Mouse (Mus musculus) limb, embryonic 14.5 days (tissue): Measurements from ENCODE around the gene Cadm3. TPM values are rescaled to one million over a fixed set of nuclear protein-coding genes. Genes with fewer than 3 reads are reported as not detected.
A peak's percentile ranks its signal among the peaks of the same experiment; 100 is the strongest.

Experiments
- ATAC-seq: fragments of 200-750 bp; cut with Nextera tagmentation; 2 replicates; pipeline ENCODE4 v1.8.0; 2017; ENCODE audit warnings: low read depth, moderate number of reproducible peaks, moderate TSS enrichment; ENCODE audit not compliant: low FRiP score
- DNase-seq: peaks from one replicate; pipeline ENCODE4 v3.0.0-alpha.2; 2015; ENCODE audit warnings: low spot score
- H3K27ac ChIP-seq: fragments of 300-500 bp; sonication (generic); replicated peaks from 2 replicates; pipeline ENCODE4 v1.5.1; 2014; ENCODE audit warnings: low read depth, mild to moderate bottlenecking, low read length, moderate library complexity, mixed read lengths
- H3K27me3 ChIP-seq: fragments of 300-500 bp; sonication (generic); 2 replicates; pipeline ENCODE4 v1.6.1; 2014; ENCODE audit warnings: low read length, mixed read lengths; ENCODE audit not compliant: control insufficient read depth, insufficient read depth
- H3K36me3 ChIP-seq: fragments of 300-500 bp; sonication (generic); 2 replicates; pipeline ENCODE4 v1.6.1; 2014; ENCODE audit warnings: mild to moderate bottlenecking, low read length, moderate library complexity, mixed read lengths; ENCODE audit not compliant: control insufficient read depth, insufficient read depth
- H3K4me1 ChIP-seq: fragments of 300-500 bp; sonication (generic); 2 replicates; pipeline ENCODE4 v1.6.1; 2014; ENCODE audit warnings: antibody characterized with exemption, low read length, mixed read lengths; ENCODE audit not compliant: control insufficient read depth, insufficient read depth
- H3K4me2 ChIP-seq: fragments of 300-500 bp; sonication (generic); replicated peaks from 2 replicates; pipeline ENCODE4 v1.6.1; 2014; ENCODE audit warnings: low read depth, mild to moderate bottlenecking, low read length, moderate library complexity; ENCODE audit not compliant: severe bottlenecking
- H3K4me3 ChIP-seq: fragments of 300-500 bp; sonication (generic); replicated peaks from 2 replicates; pipeline ENCODE4 v1.5.1; 2014; ENCODE audit warnings: low read length
- H3K9ac ChIP-seq: fragments of 300-500 bp; sonication (generic); 2 replicates; pipeline ENCODE4 v1.6.1; 2014; ENCODE audit warnings: mild to moderate bottlenecking, low read depth, low read length, moderate library complexity; ENCODE audit not compliant: severe bottlenecking
- H3K9me3 ChIP-seq: fragments of 300-500 bp; sonication (generic); 2 replicates; pipeline ENCODE4 v1.6.1; 2016; ENCODE audit warnings: low read length; ENCODE audit not compliant: control insufficient read depth
- POLR2A ChIP-seq: fragments of 200-500 bp; IDR thresholded peaks from 2 replicates; pipeline ENCODE4 v1.8.0; 2012; ENCODE audit warnings: inconsistent platforms, mild to moderate bottlenecking, moderate library complexity, borderline replicate concordance; ENCODE audit not compliant: insufficient read depth, insufficient read length; ENCODE audit errors: extremely low read depth
- WGBS: fragments of 180-500 bp; shearing (Covaris S2); extraction: QIAGEN DNeasy Blood & Tissue Kit; methylation state at CpG from one replicate; pipeline ENCODE4 v1.1.7; 2014; 5-methylcytosine and 5-hydroxymethylcytosine counted together
- polyA plus RNA-seq, 2 experiments: library from polyadenylated mRNA; depleted of rRNA in 1 of 2; stranded (reverse) in 1 of 2; unstranded in 1 of 2; fragments of >200 nt; fragmentation: Nextera tagmentation in 1 of 2; extraction: Ambion mirVana in 1 of 2; gene quantifications; 2 replicates each; pipeline versions ENCODE4 v1.2.1 to v1.2.3; 2012 to 2014

Cadm3 gene
- polyA plus RNA-seq, 2 experiments, result 2.2 to 6.1 TPM

- Histone ChIP-seq H3K4me2 (no peak overlapping the region), H3K9me3 (no peaks in the 10 kb centered on the region), H3K9ac (no peak overlapping the region), H3K27ac (no peak overlapping the region), H3K4me3 (no peak overlapping the region), H3K27me3 (no peaks in the 10 kb centered on the region), H3K36me3 (no peaks in the 10 kb centered on the region), H3K4me1 (no peaks in the 10 kb centered on the region)
- TF ChIP-seq POLR2A, result no peak
- DNase-seq, result peak; percentile 85
- WGBS, result 37% methylated on average over 3 of the region's 3 CpGs
- no peak for ATAC-seq
These were observed 31.0 kb upstream of the Cadm3 start for GRCm38 (mm10) chr1:173398323-173398970.

GRCm38 (mm10) chr1:173391754-173392153 lies 24.3 kb upstream of the Cadm3 start:
- Histone ChIP-seq H3K27ac (no peak overlapping the region), H3K9me3 (no peaks in the 10 kb centered on the region), H3K36me3 (no peaks in the 10 kb centered on the region), H3K4me2 (no peak overlapping the region), H3K4me1 (no peaks in the 10 kb centered on the region), H3K27me3 (no peaks in the 10 kb centered on the region), H3K9ac (no peak overlapping the region), H3K4me3 (no peak overlapping the region)
- no peak for TF ChIP-seq POLR2A
- no peak for ATAC-seq
- 80% methylated on average over 6 of the region's 6 CpGs for WGBS
- no peak for DNase-seq

GRCm38 (mm10) chr1:173389901-173390401 lies 22.5 kb upstream of the Cadm3 start:
- H3K9ac ChIP-seq, result no peak overlapping the region
- H3K4me1 ChIP-seq, result no peaks in the 10 kb centered on the region
- no peak for TF ChIP-seq POLR2A
- H3K36me3 ChIP-seq, result no peaks in the 10 kb centered on the region
- no peaks in the 10 kb centered on the region for H3K27me3 ChIP-seq
- no peaks in the 10 kb centered on the region for H3K9me3 ChIP-seq
- WGBS, result 3% methylated on average over 13 of the region's 13 CpGs
- ATAC-seq (no peak), DNase-seq (peak; percentile 3)
- peak overlapping the region; percentile 8; the same call in 1 of the 2 replicates for H3K4me3 ChIP-seq
- no peak overlapping the region for H3K27ac ChIP-seq
- H3K4me2 ChIP-seq, result peak overlapping the region; percentile 23; the same call in 1 of the 2 replicates

- WGBS, result 1% methylated on average over 3 of the region's 3 CpGs
- no peak overlapping the region for H3K9ac ChIP-seq
- no peak overlapping the region for H3K4me3 ChIP-seq
- no peaks in the 10 kb centered on the region for H3K27me3 ChIP-seq
- H3K9me3 ChIP-seq, result no peaks in the 10 kb centered on the region
- no peak for TF ChIP-seq POLR2A
- H3K27ac ChIP-seq, result no peak overlapping the region
- H3K36me3 ChIP-seq, result no peaks in the 10 kb centered on the region
- DNase-seq (no peak), ATAC-seq (no peak)
- H3K4me1 ChIP-seq, result no peaks in the 10 kb centered on the region
- peak overlapping the region; percentile 23; the same call in 1 of the 2 replicates for H3K4me2 ChIP-seq
These were observed 21.9 kb upstream of the Cadm3 start for GRCm38 (mm10) chr1:173389431-173389830.

GRCm38 (mm10) chr1:173381436-173381835 lies 13.9 kb upstream of the Cadm3 start:
- no peaks in the 10 kb centered on the region for H3K36me3 ChIP-seq
- H3K27ac ChIP-seq, result no peak overlapping the region
- no peaks in the 10 kb centered on the region for H3K4me1 ChIP-seq
- no peaks in the 10 kb centered on the region for H3K27me3 ChIP-seq
- no peak overlapping the region for H3K4me2 ChIP-seq
- no peaks in the 10 kb centered on the region for H3K9me3 ChIP-seq
- no peak for DNase-seq
- 86% methylated on average over 6 of the region's 6 CpGs for WGBS
- H3K9ac ChIP-seq, result no peak overlapping the region
- no peak for TF ChIP-seq POLR2A
- no peak overlapping the region for H3K4me3 ChIP-seq
- ATAC-seq, result no peak
